Mouse (Mus musculus): ENCODE data around the gene Fgfr2. TPM values are rescaled to one million over a fixed set of nuclear protein-coding genes. Genes with fewer than 3 reads are reported as not detected.

Gene Fgfr2
- polyA plus RNA-seq, 1 experiment = 14.7 TPM

- TF ChIP-seq CTCF (IDR thresholded peaks at IDR 0.05; ENCODE audit: extremely low read depth, insufficient read length, insufficient replicate concordance, low read depth, low read length) = no peak
- TF ChIP-seq POLR2A (IDR thresholded peaks at IDR 0.05; ENCODE audit: low read depth, low read length) = no peak
- H3K4me3 ChIP-seq (ENCODE audit: low read depth, low read length) = no peak overlapping the region
- no peak overlapping the region for H3K27ac ChIP-seq (ENCODE audit: insufficient read depth, low read depth, low read length)
- no peaks in the 10 kb centered on the region for H3K4me1 ChIP-seq (ENCODE audit: control insufficient read depth, insufficient read depth, insufficient read length, low read length)
- no peaks in the 10 kb centered on the region for H3K27me3 ChIP-seq (ENCODE audit: control insufficient read depth, insufficient read depth, low read length)
- H3K36me3 ChIP-seq (ENCODE audit: control insufficient read depth, insufficient read depth, low read length) = no peaks in the 10 kb centered on the region
- WGBS = 91% methylated on average over 4 of the region's 4 CpGs
Observed at GRCm38 (mm10) chr7:132626174-132626573, 497.0 kb downstream of the Fgfr2 start.

GRCm38 (mm10) chr7:132624161-132624560 is 499.0 kb downstream of the Fgfr2 start:
- Histone ChIP-seq H3K27me3 (ENCODE audit: control insufficient read depth, insufficient read depth, low read length) (no peaks in the 10 kb centered on the region), H3K4me1 (ENCODE audit: control insufficient read depth, insufficient read depth, insufficient read length, low read length) (no peaks in the 10 kb centered on the region), H3K4me3 (ENCODE audit: low read depth, low read length) (no peak overlapping the region), H3K27ac (ENCODE audit: insufficient read depth, low read depth, low read length) (no peak overlapping the region), H3K36me3 (ENCODE audit: control insufficient read depth, insufficient read depth, low read length) (no peaks in the 10 kb centered on the region)
- WGBS = 86% methylated on average over 10 of the region's 10 CpGs
- TF ChIP-seq POLR2A (IDR thresholded peaks at IDR 0.05; ENCODE audit: low read depth, low read length) = no peak
- TF ChIP-seq CTCF (IDR thresholded peaks at IDR 0.05; ENCODE audit: extremely low read depth, insufficient read length, insufficient replicate concordance, low read depth, low read length) = no peak

- no peaks in the 10 kb centered on the region for H3K36me3 ChIP-seq (ENCODE audit: control insufficient read depth, insufficient read depth, low read length)
- TF ChIP-seq POLR2A (IDR thresholded peaks at IDR 0.05; ENCODE audit: low read depth, low read length) (no peak), CTCF (IDR thresholded peaks at IDR 0.05; ENCODE audit: extremely low read depth, insufficient read length, insufficient replicate concordance, low read depth, low read length) (no peak)
- H3K27ac ChIP-seq (ENCODE audit: insufficient read depth, low read depth, low read length) = no peak overlapping the region
- WGBS = 91% methylated on average over 15 of the region's 15 CpGs
- no peaks in the 10 kb centered on the region for H3K4me1 ChIP-seq (ENCODE audit: control insufficient read depth, insufficient read depth, insufficient read length, low read length)
- H3K27me3 ChIP-seq (ENCODE audit: control insufficient read depth, insufficient read depth, low read length) = no peaks in the 10 kb centered on the region
- no peak overlapping the region for H3K4me3 ChIP-seq (ENCODE audit: low read depth, low read length)
Observed at GRCm38 (mm10) chr7:132619975-132620918, 502.9 kb downstream of the Fgfr2 start.

GRCm38 (mm10) chr7:132619549-132619948 is 503.6 kb downstream of the Fgfr2 start:
- TF ChIP-seq CTCF (IDR thresholded peaks at IDR 0.05; ENCODE audit: extremely low read depth, insufficient read length, insufficient replicate concordance, low read depth, low read length) = no peak
- H3K27me3 ChIP-seq (ENCODE audit: control insufficient read depth, insufficient read depth, low read length) = no peaks in the 10 kb centered on the region
- no peaks in the 10 kb centered on the region for H3K4me1 ChIP-seq (ENCODE audit: control insufficient read depth, insufficient read depth, insufficient read length, low read length)
- WGBS = 97% methylated on average over 8 of the region's 8 CpGs
- H3K27ac ChIP-seq (ENCODE audit: insufficient read depth, low read depth, low read length) = no peak overlapping the region
- H3K4me3 ChIP-seq (ENCODE audit: low read depth, low read length) = no peak overlapping the region
- no peaks in the 10 kb centered on the region for H3K36me3 ChIP-seq (ENCODE audit: control insufficient read depth, insufficient read depth, low read length)

- Histone ChIP-seq H3K27me3 (ENCODE audit: control insufficient read depth, insufficient read depth, low read length) (no peaks in the 10 kb centered on the region), H3K4me1 (ENCODE audit: control insufficient read depth, insufficient read depth, insufficient read length, low read length) (no peaks in the 10 kb centered on the region), H3K4me3 (ENCODE audit: low read depth, low read length) (no peak overlapping the region), H3K36me3 (ENCODE audit: control insufficient read depth, insufficient read depth, low read length) (no peaks in the 10 kb centered on the region), H3K27ac (ENCODE audit: insufficient read depth, low read depth, low read length) (no peak overlapping the region)
- no peak for TF ChIP-seq POLR2A (IDR thresholded peaks at IDR 0.05; ENCODE audit: low read depth, low read length)
- TF ChIP-seq CTCF (IDR thresholded peaks at IDR 0.05; ENCODE audit: extremely low read depth, insufficient read length, insufficient replicate concordance, low read depth, low read length) = no peak
- 87% methylated on average over 5 of the region's 5 CpGs for whole genome bisulfite sequencing
Observed at GRCm38 (mm10) chr7:132617021-132617564, 506.1 kb downstream of the Fgfr2 start.

GRCm38 (mm10) chr7:132616391-132616790 is 506.8 kb downstream of the Fgfr2 start:
- no peak overlapping the region for H3K27ac ChIP-seq (ENCODE audit: insufficient read depth, low read depth, low read length)
- peaks cover 2% of the 10 kb centered on the region; the same call in 1 of the 2 replicates for H3K4me1 ChIP-seq (ENCODE audit: control insufficient read depth, insufficient read depth, insufficient read length, low read length)

GRCm38 (mm10) chr7:132615346-132615745 is 507.8 kb downstream of the Fgfr2 start:
- Histone ChIP-seq H3K4me1 (ENCODE audit: control insufficient read depth, insufficient read depth, insufficient read length, low read length) (peaks cover 4% of the 10 kb centered on the region; the same call in 1 of the 2 replicates), H3K4me3 (ENCODE audit: low read depth, low read length) (no peak overlapping the region), H3K27me3 (ENCODE audit: control insufficient read depth, insufficient read depth, low read length) (no peaks in the 10 kb centered on the region), H3K27ac (ENCODE audit: insufficient read depth, low read depth, low read length) (no peak overlapping the region), H3K36me3 (ENCODE audit: control insufficient read depth, insufficient read depth, low read length) (no peaks in the 10 kb centered on the region)
- TF ChIP-seq CTCF (IDR thresholded peaks at IDR 0.05; ENCODE audit: extremely low read depth, insufficient read length, insufficient replicate concordance, low read depth, low read length) = no peak
- no peak for TF ChIP-seq POLR2A (IDR thresholded peaks at IDR 0.05; ENCODE audit: low read depth, low read length)
- 44% methylated on average over 3 of the region's 3 CpGs for WGBS

More at GRCm38 (mm10) chr7:132616391-132616790, 506.8 kb downstream of the Fgfr2 start:
- H3K36me3 ChIP-seq (ENCODE audit: control insufficient read depth, insufficient read depth, low read length) = no peaks in the 10 kb centered on the region
- H3K4me3 ChIP-seq (ENCODE audit: low read depth, low read length) = no peak overlapping the region
- 85% methylated on average over 6 of the region's 6 CpGs for WGBS
- TF ChIP-seq CTCF (IDR thresholded peaks at IDR 0.05; ENCODE audit: extremely low read depth, insufficient read length, insufficient replicate concordance, low read depth, low read length) (no peak), POLR2A (IDR thresholded peaks at IDR 0.05; ENCODE audit: low read depth, low read length) (no peak)
- no peaks in the 10 kb centered on the region for H3K27me3 ChIP-seq (ENCODE audit: control insufficient read depth, insufficient read depth, low read length)

All from small intestine, adult 2 months (tissue).